Mouse (Mus musculus) heart, adult 2 months (tissue): Measurements from ENCODE around the gene Unc5c. TPM values are rescaled to one million over a fixed set of nuclear protein-coding genes. Genes with fewer than 3 reads are reported as not detected.

ENCODE experiments used
- DNase-seq, 2 experiments: peaks; one replicate each; pipeline ENCODE4 v3.0.0; 2021
- H3K27ac ChIP-seq: fragments of 200-600 bp; 2 replicates; pipeline ENCODE4 v1.8.1; 2022
- H3K27me3 ChIP-seq: fragments of 200-500 bp; 2 replicates; pipeline ENCODE4 v1.6.1; 2012; ENCODE audit warnings: mild to moderate bottlenecking, low read length, inconsistent platforms, mixed read lengths; ENCODE audit not compliant: control insufficient read depth, insufficient read depth
- H3K36me3 ChIP-seq: fragments of 200-500 bp; 2 replicates; pipeline ENCODE4 v1.6.1; 2012; ENCODE audit warnings: low read length, inconsistent platforms; ENCODE audit not compliant: control insufficient read depth, insufficient read depth
- H3K4me1 ChIP-seq: fragments of 200-500 bp; 2 replicates; pipeline ENCODE4 v1.6.1; 2011; ENCODE audit warnings: low read length; ENCODE audit not compliant: control insufficient read depth, insufficient read depth
- H3K4me3 ChIP-seq: fragments of 200-600 bp; 2 replicates; pipeline ENCODE4 v1.8.1; 2022
- H3K79me2 ChIP-seq: fragments of 200-500 bp; replicated peaks from 2 replicates; pipeline ENCODE4 v1.6.1; 2012; ENCODE audit warnings: mild to moderate bottlenecking, inconsistent platforms, low read length, moderate library complexity, mixed read lengths; ENCODE audit not compliant: control insufficient read depth, insufficient read depth
- H3K9ac ChIP-seq: fragments of 200-500 bp; 2 replicates; pipeline ENCODE4 v1.6.1; 2012; ENCODE audit warnings: low read depth, mild to moderate bottlenecking, control low read depth, inconsistent platforms, low read length, mixed read lengths
- CTCF ChIP-seq: fragments of 200-600 bp; IDR thresholded peaks from 2 replicates; pipeline ENCODE4 v1.8.1; 2022; ENCODE audit warnings: antibody characterized with exemption, mild to moderate bottlenecking, moderate library complexity
- EP300 ChIP-seq: fragments of 200-500 bp; IDR thresholded peaks from 2 replicates; pipeline ENCODE4 v1.6.1; 2011; ENCODE audit warnings: low read depth, low read length, control low read depth; ENCODE audit not compliant: insufficient read depth
- POLR2A ChIP-seq: fragments of 200-500 bp; IDR thresholded peaks from 2 replicates; pipeline ENCODE4 v1.6.1; 2011; ENCODE audit warnings: mild to moderate bottlenecking, low read depth, low read length, control low read depth; ENCODE audit not compliant: insufficient read depth
- WGBS: fragments of 180-500 bp; shearing (Covaris S2); methylation state at CpG from one replicate; pipeline ENCODE4 v1.1.7; 2018; 5-methylcytosine and 5-hydroxymethylcytosine counted together
- intact Hi-C: fragments of 180-260 bp; cut with DNase I; formaldehyde crosslinking; loops from one replicate; pipeline ENCODE4 v1.15.1; 2025
- polyA plus RNA-seq: library from polyadenylated mRNA; depleted of rRNA; stranded (reverse); fragments of >200 nt; gene quantifications from 2 replicates; pipeline ENCODE4 v1.2.3, GENCODE M21; 2012
- total RNA-seq, 2 experiments: library from RNA; stranded (reverse); gene quantifications; 2 replicates each; pipeline ENCODE4 v1.2.3; 2021

Unc5c gene
- total and polyA plus RNA-seq, 3 experiments: 0.25 to 0.32 (median 0.26) TPM

DNA sequence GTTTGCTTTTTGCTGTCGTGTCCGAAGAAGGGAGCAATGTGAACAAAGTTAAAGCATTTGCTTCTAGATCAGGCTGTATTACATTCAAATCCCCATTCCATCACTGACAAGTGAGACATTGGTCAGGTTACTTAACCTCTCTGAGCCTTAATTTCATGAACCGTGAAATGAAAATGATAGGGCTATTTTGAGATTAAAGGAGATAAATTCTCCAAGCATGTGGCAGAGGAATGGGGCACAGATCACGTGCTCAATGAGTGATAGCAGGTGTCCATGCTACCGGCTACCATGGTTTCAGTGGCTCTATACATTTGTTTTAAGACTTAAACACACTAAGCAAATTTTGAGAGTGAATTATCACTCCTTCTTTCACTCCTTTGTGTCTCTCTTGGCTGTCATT is 254.0 kb downstream of the Unc5c start:
- H3K27ac ChIP-seq: no peak overlapping the region
- no peaks in the 10 kb centered on the region for H3K79me2 ChIP-seq
- no peak for TF ChIP-seq POLR2A
- no peak overlapping the region for H3K9ac ChIP-seq
- no peaks in the 10 kb centered on the region for H3K27me3 ChIP-seq
- DNase-seq: no peak
- 80% methylated on average over 5 of the region's 5 CpGs for WGBS
- H3K36me3 ChIP-seq: no peaks in the 10 kb centered on the region
- H3K4me3 ChIP-seq: no peak overlapping the region
- intact Hi-C loops: no loop called here
- no peaks in the 10 kb centered on the region for H3K4me1 ChIP-seq

DNA sequence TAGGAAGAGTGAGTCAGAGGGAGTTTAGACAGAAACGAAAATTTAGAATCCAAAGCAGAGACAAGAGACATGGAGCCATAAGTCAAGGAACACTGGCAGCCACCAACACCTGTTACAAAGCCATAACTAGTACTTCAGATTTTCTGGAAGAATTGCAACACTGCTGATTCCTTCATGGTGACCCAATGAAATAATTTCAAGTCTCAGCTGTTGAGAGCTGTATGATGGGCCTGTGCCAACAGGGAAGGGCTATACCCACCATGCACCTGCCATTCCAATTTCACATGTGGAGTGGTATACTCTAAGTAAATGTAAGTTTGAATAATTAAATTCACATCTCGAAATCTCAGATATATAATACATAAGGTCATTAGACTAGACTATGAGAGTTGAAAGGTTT is 259.5 kb downstream of the Unc5c start:
- Histone ChIP-seq H3K27me3 (no peaks in the 10 kb centered on the region), H3K4me1 (no peaks in the 10 kb centered on the region), H3K9ac (no peak overlapping the region), H3K27ac (no peak overlapping the region), H3K79me2 (no peaks in the 10 kb centered on the region), H3K36me3 (no peaks in the 10 kb centered on the region), H3K4me3 (no peak overlapping the region)
- WGBS: 38% methylated on average over 2 of the region's 2 CpGs
- no peak for DNase-seq
- TF ChIP-seq EP300 (no peak), CTCF (no peak), POLR2A (no peak)
- intact Hi-C loops: no loop called here

DNA sequence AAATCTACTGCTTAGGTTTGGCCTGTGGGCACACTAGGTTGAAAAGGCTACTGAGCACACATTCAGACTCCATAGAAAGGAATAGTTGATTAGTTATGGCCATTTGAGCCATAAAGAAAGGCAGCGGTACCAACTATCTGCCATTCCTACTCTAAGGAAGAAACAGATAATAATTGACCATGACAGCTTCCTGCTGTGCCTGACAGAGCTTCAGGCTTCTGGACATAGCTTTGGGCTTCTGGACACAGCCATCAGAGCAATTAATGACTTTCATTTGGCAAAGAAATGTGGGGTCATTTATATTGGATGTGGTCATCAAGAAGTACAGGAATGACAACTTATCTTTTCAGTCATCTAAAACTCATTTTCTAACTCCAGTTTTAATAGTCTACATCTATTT is 260.4 kb downstream of the Unc5c start:
- Histone ChIP-seq H3K27ac (no peak overlapping the region), H3K4me1 (no peaks in the 10 kb centered on the region), H3K79me2 (no peaks in the 10 kb centered on the region), H3K9ac (no peak overlapping the region), H3K27me3 (no peaks in the 10 kb centered on the region), H3K36me3 (no peaks in the 10 kb centered on the region), H3K4me3 (no peak overlapping the region)
- intact Hi-C loops: no loop called here
- TF ChIP-seq EP300: no peak
- TF ChIP-seq POLR2A: no peak
- DNase-seq: no peak
- 82% methylated on average over 1 of the region's 1 CpGs for WGBS

DNA sequence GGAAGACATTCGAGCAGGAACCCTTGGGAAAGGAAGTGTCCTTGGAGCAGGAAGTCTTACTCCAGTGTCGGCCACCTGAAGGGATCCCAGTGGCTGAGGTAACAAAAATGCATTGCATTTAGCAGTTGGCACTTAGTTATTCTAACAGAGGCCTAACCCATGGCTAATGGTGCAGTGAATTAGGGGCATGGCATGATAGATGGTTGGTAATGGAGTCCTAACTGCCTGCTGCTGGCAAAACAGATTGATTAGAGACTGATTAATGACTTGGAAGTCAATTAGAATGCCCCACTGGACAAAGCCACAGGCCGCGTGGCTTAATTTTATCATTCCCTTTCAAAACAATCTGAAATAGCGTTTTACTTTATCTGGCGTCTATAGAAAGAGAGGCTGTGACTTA is 268.8 kb downstream of the Unc5c start:
- TF ChIP-seq EP300: no peak
- no peak for TF ChIP-seq CTCF
- no peak for TF ChIP-seq POLR2A
- Histone ChIP-seq H3K4me1 (no peaks in the 10 kb centered on the region), H3K27ac (no peak overlapping the region), H3K79me2 (no peaks in the 10 kb centered on the region), H3K4me3 (no peak overlapping the region), H3K9ac (no peak overlapping the region), H3K27me3 (no peaks in the 10 kb centered on the region), H3K36me3 (no peaks in the 10 kb centered on the region)
- 81% methylated on average over 6 of the region's 6 CpGs for WGBS
- no peak for DNase-seq
- intact Hi-C loops: no loop called here

DNA sequence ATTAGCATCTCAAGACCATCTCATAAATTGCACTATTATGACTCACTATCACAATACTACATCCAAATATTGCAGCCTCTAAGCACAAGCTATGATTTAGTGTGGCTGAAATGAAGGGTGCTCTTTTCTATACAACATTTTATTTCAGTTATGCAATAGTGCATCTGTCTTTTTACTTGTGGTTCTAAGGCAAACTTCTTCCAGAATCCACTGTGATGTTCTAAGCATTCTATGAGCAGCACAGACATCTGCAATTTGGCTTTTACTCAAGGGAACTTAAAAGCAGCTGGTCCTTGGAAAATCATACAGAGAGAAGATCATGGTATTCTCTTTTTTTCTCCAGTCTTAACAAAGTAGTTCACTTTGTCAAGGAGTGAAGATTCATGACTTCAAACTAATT is 270.3 kb downstream of the Unc5c start:
- no peaks in the 10 kb centered on the region for H3K4me1 ChIP-seq
- no peak overlapping the region for H3K9ac ChIP-seq
- no peak for DNase-seq
- no peak overlapping the region for H3K27ac ChIP-seq
- no peak for TF ChIP-seq CTCF
- no peak for TF ChIP-seq EP300
- TF ChIP-seq POLR2A: no peak
- intact Hi-C loops: no loop called here
- H3K4me3 ChIP-seq: no peak overlapping the region
- H3K79me2 ChIP-seq: no peaks in the 10 kb centered on the region
- H3K36me3 ChIP-seq: no peaks in the 10 kb centered on the region
- no peaks in the 10 kb centered on the region for H3K27me3 ChIP-seq

DNA sequence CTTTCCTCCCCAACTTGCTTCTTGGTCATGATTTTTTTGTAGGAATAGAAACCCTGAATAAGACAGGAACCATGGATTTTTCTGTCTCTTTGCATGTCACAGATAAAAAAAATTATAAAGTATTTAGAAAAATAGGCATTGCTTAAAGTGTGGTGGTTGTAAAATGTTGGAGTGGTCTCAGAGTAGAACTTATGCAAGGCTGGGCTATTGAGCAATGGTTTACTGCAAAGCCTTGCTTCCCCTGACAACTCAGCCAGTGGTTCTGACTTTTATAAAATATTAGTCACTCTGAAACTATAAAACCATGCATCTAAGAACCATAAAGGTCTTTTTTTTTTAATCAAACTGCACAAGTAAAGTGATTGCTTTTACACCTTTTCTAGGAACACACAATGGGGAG is 280.3 kb downstream of the Unc5c start:
- H3K79me2 ChIP-seq: no peaks in the 10 kb centered on the region
- no peaks in the 10 kb centered on the region for H3K4me1 ChIP-seq
- H3K27ac ChIP-seq: no peak overlapping the region
- no peak for DNase-seq
- no peak for TF ChIP-seq EP300
- no peak for TF ChIP-seq CTCF
- TF ChIP-seq POLR2A: no peak
- intact Hi-C loops: no loop called here
- no peaks in the 10 kb centered on the region for H3K27me3 ChIP-seq
- H3K9ac ChIP-seq: no peak overlapping the region
- H3K36me3 ChIP-seq: no peaks in the 10 kb centered on the region
- H3K4me3 ChIP-seq: no peak overlapping the region
